Mouse (Mus musculus) lung, postnatal 0 days (tissue): ENCODE measurements around the gene Tanc1. TPM values are rescaled to one million over a fixed set of nuclear protein-coding genes. Genes with fewer than 3 reads are reported as not detected.

Experiments
- ATAC-seq: fragments of 200-750 bp; cut with Nextera tagmentation; 2 replicates; pipeline ENCODE4 v1.8.0; 2017; ENCODE audit warnings: moderate library complexity
- DNase-seq: peaks from one replicate; pipeline ENCODE4 v3.0.0-alpha.2; 2016; ENCODE audit warnings: low spot score
- H3K27ac ChIP-seq: fragments of 300-500 bp; sonication (generic); 2 replicates; pipeline ENCODE4 v1.5.1; 2014; ENCODE audit warnings: antibody characterized with exemption, mild to moderate bottlenecking, low read length, mixed read lengths
- H3K27me3 ChIP-seq: fragments of 300-500 bp; sonication (generic); replicated peaks from 2 replicates; pipeline ENCODE4 v1.6.1; 2014; ENCODE audit warnings: low read length, mixed read lengths; ENCODE audit not compliant: insufficient read depth
- H3K36me3 ChIP-seq: fragments of 300-500 bp; sonication (generic); 2 replicates; pipeline ENCODE4 v1.6.1; 2014; ENCODE audit warnings: low read length, mixed read lengths; ENCODE audit not compliant: insufficient read depth
- H3K4me1 ChIP-seq: fragments of 300-500 bp; sonication (generic); 2 replicates; pipeline ENCODE4 v1.6.1; 2014; ENCODE audit warnings: antibody characterized with exemption, low read depth, low read length, mixed read lengths; ENCODE audit not compliant: insufficient read depth
- H3K4me2 ChIP-seq: fragments of 300-500 bp; sonication (generic); replicated peaks from 2 replicates; pipeline ENCODE4 v1.6.1; 2014; ENCODE audit warnings: low read depth, mild to moderate bottlenecking, low read length, moderate library complexity, mixed read lengths
- H3K4me3 ChIP-seq: fragments of 300-500 bp; sonication (generic); 2 replicates; pipeline ENCODE4 v1.5.1; 2014; ENCODE audit warnings: low read depth, low read length
- H3K9ac ChIP-seq: fragments of 300-500 bp; sonication (generic); replicated peaks from 2 replicates; pipeline ENCODE4 v1.6.1; 2014; ENCODE audit warnings: low read depth, mild to moderate bottlenecking
- H3K9me3 ChIP-seq: fragments of 300-500 bp; sonication (generic); 2 replicates; pipeline ENCODE4 v1.6.1; 2016; ENCODE audit warnings: low read length, mixed read lengths
- CTCF ChIP-seq: IDR thresholded peaks from 2 replicates; pipeline ENCODE4 v1.5.1; 2016; ENCODE audit warnings: antibody characterized with exemption, mild to moderate bottlenecking
- EP300 ChIP-seq: IDR thresholded peaks from 2 replicates; pipeline ENCODE4 v1.6.1; 2016; ENCODE audit warnings: antibody characterized with exemption, mild to moderate bottlenecking, control low read depth
- WGBS: fragments of 180-500 bp; shearing (Covaris S2); extraction: QIAGEN DNeasy Blood & Tissue Kit; methylation state at CpG from one replicate; pipeline ENCODE4 v1.1.7; 2014; 5-methylcytosine and 5-hydroxymethylcytosine counted together
- polyA plus RNA-seq: library from polyadenylated mRNA; unstranded; fragments of >200 nt; fragmentation: Nextera tagmentation; extraction: Ambion mirVana; gene quantifications from 2 replicates; pipeline ENCODE4 v1.2.1, GENCODE M21; 2015

Tanc1 gene
- polyA plus RNA-seq, 1 experiment from 2014 or later, result 20.9 TPM

DNA sequence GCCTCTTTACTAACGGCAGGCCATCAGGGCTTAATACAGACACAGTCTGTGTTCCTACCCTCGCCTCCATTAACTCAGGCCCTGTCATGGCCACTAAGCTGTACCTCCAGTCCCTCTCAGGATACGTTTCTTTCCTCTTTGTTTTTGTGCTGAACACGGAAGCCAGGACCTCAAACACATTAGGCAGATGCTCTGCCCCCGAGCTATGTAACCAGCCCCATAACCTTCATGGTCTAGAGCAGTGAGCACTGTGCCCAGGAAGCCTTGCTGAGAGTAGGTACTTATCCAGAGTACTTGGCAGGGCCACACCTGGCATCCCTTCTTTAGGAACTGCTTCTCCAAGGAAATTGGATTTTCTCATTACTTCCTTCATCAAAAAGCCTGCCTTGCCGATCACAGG, 125.5 kb downstream of the Tanc1 start:
- Histone ChIP-seq H3K36me3 (no peaks in the 10 kb centered on the region), H3K4me3 (no peak overlapping the region), H3K4me1 (peaks cover 18% of the 10 kb centered on the region; the same call in 1 of the 2 replicates), H3K4me2 (no peak overlapping the region), H3K27me3 (no peaks in the 10 kb centered on the region), H3K9ac (no peak overlapping the region), H3K9me3 (no peaks in the 10 kb centered on the region), H3K27ac (0 out of 2 replicates have a peak overlapping the region, but pooled peaks have one; percentile 5)
- no peak for ATAC-seq
- 81% methylated on average over 6 of the region's 6 CpGs for WGBS
- TF ChIP-seq EP300 (no peak), CTCF (no peak)
- DNase-seq, result no peak

DNA sequence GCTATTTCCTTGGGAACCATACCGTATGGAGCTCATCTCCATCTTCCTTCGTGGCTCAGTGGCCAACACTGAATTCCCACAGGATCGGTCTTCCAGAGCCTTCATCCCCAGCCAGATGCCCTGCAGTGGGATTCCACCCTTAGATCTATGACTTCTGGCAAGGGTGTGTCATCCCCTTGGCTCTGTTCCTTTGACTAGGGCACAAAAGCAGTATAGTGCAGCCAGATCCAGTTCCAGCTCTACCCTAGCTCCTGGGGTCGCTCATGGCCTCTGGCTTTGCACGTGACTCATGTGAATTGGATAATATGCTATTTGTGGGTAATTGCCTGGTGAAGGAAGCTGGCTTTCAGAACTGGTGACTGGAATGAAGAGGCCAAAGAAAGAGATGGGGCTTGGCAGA, 126.5 kb downstream of the Tanc1 start:
- Histone ChIP-seq H3K27ac (no peak overlapping the region), H3K9me3 (no peaks in the 10 kb centered on the region), H3K4me3 (no peak overlapping the region), H3K4me2 (no peak overlapping the region), H3K9ac (no peak overlapping the region), H3K4me1 (peaks cover 19% of the 10 kb centered on the region; the same call in 1 of the 2 replicates), H3K36me3 (no peaks in the 10 kb centered on the region), H3K27me3 (no peaks in the 10 kb centered on the region)
- WGBS, result 86% methylated on average over 5 of the region's 5 CpGs
- TF ChIP-seq EP300 (no peak), CTCF (no peak)
- DNase-seq (no peak), ATAC-seq (no peak)

DNA sequence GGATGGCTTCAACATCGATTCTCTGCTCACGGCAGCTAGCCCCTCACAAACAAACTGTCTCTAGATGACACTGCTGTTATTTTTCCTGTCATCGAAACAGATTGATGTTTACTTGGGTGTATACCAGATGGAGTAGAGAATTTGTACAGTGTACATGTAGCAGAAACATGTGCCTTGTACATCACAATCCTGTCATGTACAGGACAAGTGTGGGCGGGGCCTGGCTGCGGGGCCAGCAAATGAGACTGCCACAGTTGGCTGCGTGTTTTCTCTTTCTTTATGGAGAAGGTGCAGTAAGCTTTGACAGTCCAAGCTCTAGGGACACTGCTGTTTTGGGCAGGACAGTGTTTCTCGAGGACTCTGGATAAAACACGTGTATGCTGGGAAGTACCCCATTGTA, 127.2 kb downstream of the Tanc1 start:
- Histone ChIP-seq H3K4me1 (peaks cover 15% of the 10 kb centered on the region; the same call in 1 of the 2 replicates), H3K9ac (no peak overlapping the region), H3K9me3 (no peaks in the 10 kb centered on the region), H3K27ac (no peak overlapping the region), H3K4me3 (no peak overlapping the region), H3K27me3 (no peaks in the 10 kb centered on the region), H3K4me2 (no peak overlapping the region), H3K36me3 (no peaks in the 10 kb centered on the region)
- TF ChIP-seq EP300 (no peak), CTCF (no peak)
- ATAC-seq (no peak), DNase-seq (no peak)
- WGBS, result 68% methylated on average over 8 of the region's 8 CpGs

DNA sequence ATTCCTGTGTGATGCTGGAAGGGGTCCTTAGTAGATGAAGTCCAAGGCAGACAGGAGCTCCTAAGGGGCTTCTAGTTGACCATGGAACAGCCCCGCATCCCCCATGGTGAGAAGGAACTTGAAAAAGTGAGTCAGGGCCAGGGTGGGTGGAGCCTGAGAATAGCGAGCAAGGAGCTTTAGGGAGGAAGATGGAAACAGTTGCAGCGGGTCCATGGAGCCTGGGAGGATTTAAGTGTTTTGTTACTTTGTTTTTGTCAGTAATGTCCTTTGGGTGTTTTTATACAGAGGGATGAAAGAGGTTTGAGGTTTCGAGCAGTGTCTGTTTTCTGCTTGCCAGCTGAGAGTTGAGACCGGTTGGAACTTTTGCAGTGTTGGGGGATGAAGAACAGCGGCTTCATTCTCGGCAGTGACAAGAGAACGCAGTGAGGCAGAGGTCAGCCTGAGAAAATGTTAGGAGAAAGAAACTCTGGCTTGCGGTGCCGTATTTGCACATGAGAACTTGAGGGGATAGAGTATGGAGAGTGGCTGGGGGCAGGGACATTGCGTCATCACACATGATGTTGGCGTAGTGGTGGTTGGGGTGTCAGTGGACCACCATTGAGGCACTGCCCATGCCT, 130.8 kb downstream of the Tanc1 start:
- DNase-seq (peak; percentile 84), ATAC-seq (peak; percentile 78)
- TF ChIP-seq EP300, result peak; percentile 60; the same call in 1 of the 2 replicates
- no peak for TF ChIP-seq CTCF
- H3K9ac ChIP-seq, result no peak overlapping the region
- H3K36me3 ChIP-seq, result no peaks in the 10 kb centered on the region
- H3K4me3 ChIP-seq, result no peak overlapping the region
- no peaks in the 10 kb centered on the region for H3K27me3 ChIP-seq
- H3K27ac ChIP-seq, result peak overlapping the region; percentile 83
- H3K4me2 ChIP-seq, result no peak overlapping the region
- 31% methylated on average over 12 of the region's 12 CpGs for WGBS
- no peaks in the 10 kb centered on the region for H3K9me3 ChIP-seq
- peaks cover 12% of the 10 kb centered on the region; the same call in 1 of the 2 replicates for H3K4me1 ChIP-seq

DNA sequence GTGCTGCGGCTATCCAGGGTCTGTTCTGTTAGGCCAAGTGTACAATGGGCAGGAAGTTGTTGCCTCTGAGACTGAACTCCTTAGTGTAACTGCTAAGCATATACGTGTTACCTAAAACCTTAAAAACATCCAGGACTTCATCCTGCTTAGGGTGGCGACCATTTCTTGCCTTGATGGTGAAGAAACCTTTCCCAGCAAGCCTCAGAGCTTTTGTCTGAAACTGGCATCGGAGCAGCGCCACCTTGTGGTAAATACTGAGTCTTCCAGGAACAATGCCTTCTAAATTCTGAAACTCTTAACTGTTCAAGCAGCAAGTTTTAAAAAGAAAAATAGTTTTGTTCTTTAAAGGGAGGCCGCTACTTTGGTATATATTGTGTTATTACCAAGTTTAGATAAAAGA, 133.6 kb downstream of the Tanc1 start:
- Histone ChIP-seq H3K27me3 (no peaks in the 10 kb centered on the region), H3K9ac (no peak overlapping the region), H3K36me3 (no peaks in the 10 kb centered on the region), H3K27ac (0 out of 2 replicates have a peak overlapping the region, but pooled peaks have one; percentile 11), H3K9me3 (no peaks in the 10 kb centered on the region), H3K4me3 (no peak overlapping the region), H3K4me1 (peaks cover 13% of the 10 kb centered on the region; the same call in 1 of the 2 replicates), H3K4me2 (no peak overlapping the region)
- WGBS, result 34% methylated on average over 6 of the region's 6 CpGs
- TF ChIP-seq EP300 (no peak), CTCF (peak; percentile 83)
- ATAC-seq (peak; percentile 18; the same call in 1 of the 2 replicates), DNase-seq (peak; percentile 81)

DNA sequence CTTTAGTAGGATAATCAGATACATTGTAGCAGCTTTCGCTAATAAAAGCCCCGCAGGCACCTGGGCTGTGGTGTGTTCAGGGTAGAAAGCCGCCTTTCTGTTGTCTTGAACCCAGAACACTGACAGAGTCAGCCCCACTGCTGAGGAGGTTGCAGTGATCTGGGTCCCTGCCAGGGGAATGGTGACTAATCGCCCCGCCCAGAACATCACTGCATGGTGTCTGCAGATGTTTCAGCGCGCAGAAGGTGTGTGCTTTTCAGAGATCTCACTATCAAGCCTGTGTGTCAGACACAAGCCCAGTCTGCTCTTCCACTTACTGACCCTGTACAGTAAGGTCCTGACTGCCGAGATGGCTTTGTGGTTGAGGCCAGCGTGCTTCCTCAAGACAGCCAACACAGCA, 134.2 kb downstream of the Tanc1 start:
- H3K36me3 ChIP-seq, result no peaks in the 10 kb centered on the region
- no peak overlapping the region for H3K4me2 ChIP-seq
- 80% methylated on average over 9 of the region's 9 CpGs for WGBS
- no peaks in the 10 kb centered on the region for H3K27me3 ChIP-seq
- H3K4me3 ChIP-seq, result no peak overlapping the region
- TF ChIP-seq CTCF (no peak), EP300 (no peak)
- H3K9me3 ChIP-seq, result no peaks in the 10 kb centered on the region
- DNase-seq (no peak), ATAC-seq (no peak)
- H3K27ac ChIP-seq, result 0 out of 2 replicates have a peak overlapping the region, but pooled peaks have one; percentile 11
- H3K9ac ChIP-seq, result no peak overlapping the region
- peaks cover 13% of the 10 kb centered on the region; the same call in 1 of the 2 replicates for H3K4me1 ChIP-seq
